Mouse (Mus musculus): ENCODE data around the gene Clcn6.
"Not testable (repeated sequence)": the region's sequence is repeated elsewhere in the genome, so short reads cannot be mapped to it uniquely, and the experiment has no call there.

Clcn6 gene

DNA sequence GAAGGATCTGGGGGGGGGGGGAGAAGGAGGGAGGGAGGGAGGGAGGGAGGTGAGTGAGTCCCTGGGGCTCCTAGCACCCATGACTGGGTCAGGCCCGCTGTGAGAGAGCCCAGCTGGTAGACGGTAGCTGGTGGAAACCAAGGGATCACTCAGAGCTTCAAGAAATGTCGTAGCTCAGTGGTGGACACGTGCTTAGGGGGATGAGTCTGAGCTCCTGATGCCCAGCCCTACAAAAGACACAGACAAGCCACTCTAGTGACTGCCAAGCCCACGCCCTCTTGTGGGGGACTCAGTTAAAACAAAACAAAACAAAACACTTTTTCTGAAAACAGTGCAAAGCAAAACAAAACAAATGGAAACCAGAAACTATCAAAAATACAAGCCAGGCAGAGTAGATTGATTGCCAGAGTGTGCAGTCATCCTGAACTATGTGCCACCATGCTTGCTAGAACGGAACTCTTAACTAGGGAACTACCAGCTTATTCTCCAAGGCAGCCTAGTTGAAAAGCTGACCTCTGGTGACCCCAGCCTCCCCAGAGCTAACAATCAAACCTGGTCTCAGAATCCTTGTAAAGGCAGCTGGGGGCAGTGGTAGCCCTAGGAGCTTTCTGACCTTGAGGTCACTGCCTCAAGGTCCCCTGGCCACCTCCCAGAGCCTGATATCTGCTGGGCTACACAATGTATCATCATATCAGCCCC lies 27.2 kb upstream of the Clcn6 start:
- DNase-seq: no peak

DNA sequence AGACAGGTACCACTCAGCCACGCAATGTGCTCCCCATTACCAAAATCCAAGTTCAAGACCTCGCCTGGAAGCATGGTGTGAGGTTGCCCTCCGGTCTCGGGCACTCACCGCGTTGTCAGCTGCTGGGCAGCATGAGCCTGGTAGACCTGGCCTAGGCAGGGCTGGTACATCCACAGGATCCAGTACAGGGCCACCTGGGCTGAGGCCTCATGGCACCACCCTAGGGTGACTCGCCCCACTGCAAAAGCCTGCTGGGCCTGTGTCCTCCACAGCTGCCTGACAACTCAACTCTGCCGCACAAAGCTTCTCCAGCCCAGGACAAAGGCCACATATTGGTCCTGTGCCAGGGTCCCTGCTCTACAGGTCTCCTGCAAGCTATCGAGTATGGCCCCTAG lies 22.5 kb upstream of the Clcn6 start:
- no peak for DNase-seq

DNA sequence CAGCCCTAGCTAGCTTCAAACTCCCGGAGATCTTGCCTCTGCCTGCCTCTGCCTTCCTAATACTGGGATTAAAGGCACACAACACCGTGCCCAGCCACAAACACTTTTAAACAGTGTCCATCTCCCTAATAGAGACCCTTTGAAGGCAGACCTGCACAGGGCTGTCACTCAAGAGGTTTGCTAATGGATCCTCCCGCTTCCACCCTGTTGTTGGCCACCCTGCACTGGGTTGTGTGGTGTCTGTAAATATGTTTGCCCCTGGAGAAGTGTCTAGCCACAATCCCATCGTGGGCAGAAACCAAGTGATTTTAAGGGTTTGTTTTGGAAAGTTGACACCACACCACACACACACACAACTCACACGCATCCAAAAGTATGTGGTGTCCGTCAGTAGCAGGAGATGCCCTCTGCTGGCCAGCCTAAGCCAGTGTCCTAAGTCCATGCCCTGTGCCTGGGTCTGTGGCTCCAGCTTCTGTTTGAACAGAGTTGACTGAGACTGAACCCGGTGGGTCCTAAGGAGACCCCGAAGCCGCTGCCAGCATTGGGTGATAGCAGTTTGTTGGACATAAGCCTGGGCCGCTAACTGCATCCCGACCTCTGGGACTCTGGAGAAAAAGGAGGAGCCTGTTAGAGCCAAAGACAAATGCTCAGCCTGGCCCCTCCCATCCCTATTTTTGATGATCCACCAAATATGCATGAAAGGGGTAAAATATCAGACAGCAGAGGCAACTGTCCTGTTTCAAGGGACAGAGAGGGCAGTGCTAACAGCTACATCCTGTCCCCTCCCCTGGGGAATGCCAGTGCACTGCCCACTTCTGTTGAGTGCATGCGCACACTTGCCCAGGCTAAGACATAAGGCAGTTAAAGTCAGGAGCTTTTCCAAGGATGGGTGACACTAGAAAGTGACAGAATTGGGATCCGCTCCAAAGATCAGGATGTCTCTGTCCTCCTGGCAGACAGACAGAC lies 21.8 kb upstream of the Clcn6 start:
- DNase-seq: peak; percentile 58

DNA sequence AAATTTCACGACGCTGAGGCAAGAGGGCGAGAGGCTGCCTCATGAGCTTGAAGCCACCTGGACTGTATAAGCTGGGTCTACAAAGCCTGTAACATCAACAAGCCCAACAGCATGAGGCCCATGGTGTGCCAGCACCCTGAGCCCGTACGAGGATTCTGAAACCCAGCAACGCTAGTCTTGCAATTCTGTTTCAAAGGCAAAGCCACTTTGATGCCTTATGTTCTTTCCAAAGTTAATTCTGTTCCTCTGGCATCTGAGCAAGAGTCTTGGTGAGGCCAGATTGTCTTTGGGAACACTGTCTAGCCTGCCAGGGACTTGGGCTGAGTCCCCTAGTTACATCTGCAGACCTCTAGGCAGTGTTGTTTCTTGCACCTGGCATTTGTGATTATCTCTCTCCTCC lies 20.4 kb upstream of the Clcn6 start:
- DNase-seq: no peak

DNA sequence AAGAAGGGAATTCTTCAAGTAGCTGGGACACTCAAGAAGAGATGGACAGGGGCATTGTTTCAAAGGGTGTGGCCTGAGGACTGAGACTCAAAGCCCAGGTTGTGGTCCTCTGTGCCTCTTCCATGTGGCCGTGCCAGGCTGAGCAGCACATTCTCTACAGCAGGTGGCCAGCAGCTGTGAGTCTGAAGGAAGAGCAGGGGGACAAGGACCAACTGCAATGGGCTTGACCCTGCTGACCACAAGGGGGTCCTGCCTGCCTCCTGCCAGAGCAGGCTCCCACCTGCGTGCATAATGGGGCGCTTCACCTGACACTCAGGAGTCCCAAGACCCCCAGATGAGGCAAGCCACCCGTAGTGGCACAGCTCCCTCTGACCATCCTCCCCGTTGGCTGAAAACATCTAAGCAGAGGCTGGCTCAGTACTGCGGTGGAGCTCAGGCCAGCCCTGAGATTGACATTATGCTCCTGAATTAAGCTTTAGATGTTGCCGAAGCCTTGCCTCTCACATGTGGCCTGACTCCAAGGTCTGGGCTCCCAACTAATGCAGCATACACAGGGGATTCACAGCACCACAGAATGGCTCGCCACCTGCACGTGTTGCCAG lies 19.7 kb upstream of the Clcn6 start:
- DNase-seq: no peak

DNA sequence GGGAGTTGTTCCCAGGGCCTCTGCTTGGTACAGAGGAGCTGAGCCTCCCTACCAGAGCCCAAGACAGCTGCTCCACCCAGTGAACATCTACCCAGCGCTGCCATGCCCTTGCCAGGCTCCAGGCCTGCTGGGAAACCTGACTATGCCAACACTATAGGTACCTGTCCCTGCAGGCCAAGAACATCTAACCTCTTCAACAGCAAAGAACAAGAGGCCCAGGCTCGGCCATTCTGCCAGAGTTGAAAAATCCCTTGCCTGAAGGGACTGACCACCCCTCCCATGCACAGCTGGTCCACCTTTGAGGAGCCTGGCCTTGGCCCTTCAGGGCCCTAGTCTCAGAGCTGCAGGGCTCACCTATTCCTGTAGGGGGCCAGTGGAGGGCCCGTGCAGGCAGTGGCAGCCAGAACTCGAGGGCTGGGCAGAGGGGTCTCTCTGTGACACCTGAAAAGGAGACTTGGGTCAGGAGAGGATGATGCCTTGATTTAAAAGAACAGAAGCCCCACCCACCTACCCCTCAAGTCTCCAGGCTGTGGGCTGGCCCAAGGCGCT lies 19.1 kb upstream of the Clcn6 start:
- no peak for DNase-seq

DNA sequence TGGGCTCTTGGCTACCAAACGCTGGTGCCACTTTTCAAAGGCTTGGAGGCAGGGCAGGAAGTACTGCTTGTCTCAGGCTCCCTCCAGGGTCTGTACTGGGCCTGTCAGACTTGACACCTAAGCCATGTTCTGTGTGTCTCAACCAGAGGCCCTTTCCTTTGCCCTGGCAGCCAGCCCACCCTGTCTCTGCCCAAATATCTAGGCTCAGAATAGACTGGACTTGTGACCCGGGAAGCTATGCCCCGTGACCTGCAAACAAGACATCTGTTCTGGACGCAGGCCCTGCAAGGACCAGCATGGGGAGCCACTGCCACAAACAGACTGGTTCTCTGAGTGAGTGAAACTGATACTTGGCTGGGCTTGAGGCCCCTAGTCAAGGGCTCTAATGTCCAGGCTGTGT lies 18.2 kb upstream of the Clcn6 start:
- DNase-seq: peak; percentile 33

DNA sequence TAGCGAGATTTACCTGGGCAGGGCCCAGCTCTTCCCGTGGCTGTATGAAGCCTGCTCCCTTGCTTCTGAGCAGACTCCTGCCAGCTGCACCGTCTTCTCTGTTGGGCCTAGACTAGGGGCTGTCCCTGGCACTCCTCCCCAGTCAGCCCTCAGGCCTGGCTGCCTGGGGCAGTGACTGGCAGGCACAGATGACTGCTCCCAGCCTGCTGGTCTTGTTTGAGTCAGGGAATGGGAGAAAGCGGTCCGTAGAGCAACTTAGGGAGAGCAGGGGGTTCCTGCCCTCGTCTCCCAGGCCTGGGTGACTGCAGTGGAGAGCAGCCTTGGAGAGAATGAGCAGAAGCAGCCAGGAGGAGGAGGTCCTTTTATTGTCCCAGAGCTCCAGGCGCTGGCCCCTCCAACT lies 17.6 kb upstream of the Clcn6 start:
- no peak for DNase-seq

DNA sequence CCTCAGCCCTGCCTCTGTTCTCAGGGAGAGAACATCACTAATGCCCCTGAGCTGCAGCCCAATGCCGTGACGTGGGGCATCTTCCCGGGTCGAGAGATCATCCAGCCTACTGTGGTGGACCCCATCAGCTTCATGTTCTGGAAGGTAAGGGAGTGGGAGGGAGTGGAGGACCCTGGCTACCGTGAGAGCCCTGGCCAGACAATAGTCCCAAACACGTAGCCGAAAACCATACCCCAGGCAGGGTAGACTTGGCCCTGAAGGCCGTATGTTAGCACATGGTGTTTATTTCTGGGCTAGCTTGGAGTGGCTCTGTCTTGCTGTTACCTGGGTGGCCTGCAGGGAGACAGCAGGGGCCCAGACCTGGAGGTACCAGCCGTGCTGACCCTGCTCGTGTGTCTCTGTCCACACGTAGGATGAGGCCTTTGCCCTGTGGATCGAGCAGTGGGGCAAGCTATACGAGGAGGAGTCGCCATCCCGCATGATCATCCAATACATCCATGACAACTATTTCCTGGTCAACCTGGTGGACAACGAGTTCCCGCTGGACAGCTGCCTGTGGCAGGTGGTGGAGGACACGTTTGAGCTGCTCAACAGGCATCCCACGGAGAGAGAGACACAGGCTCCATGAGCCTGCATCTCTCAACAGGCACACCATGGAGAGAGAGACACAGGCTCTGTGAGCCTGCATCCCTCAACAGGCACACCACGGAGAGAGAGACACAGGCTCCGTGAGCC lies 16.5 kb upstream of the Clcn6 start:
- no peak for DNase-seq

DNA sequence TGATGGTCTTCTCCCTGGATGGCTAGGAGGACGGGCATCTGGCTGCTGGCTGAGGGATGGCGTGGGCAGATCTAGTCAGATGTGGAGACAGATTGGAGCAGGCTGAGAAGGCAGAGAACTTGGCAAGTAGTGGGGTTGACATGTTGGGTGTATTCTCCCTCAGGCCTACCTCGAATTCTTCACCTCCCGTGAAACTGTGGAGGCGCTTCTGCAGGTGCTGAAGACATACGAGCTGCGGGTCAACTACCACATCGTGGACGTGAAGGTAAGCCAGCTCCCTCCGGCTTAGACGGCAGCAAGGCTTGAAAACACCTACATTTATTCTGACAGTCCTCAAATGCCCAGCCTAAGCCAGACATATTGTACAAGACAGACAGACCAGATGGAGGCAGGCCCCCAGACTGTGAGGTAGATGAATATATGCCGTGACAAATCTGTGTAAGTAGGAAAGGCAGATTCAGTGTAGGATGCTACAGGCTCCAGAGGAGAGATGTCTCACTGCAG lies 14.8 kb upstream of the Clcn6 start:
- no peak for DNase-seq

DNA sequence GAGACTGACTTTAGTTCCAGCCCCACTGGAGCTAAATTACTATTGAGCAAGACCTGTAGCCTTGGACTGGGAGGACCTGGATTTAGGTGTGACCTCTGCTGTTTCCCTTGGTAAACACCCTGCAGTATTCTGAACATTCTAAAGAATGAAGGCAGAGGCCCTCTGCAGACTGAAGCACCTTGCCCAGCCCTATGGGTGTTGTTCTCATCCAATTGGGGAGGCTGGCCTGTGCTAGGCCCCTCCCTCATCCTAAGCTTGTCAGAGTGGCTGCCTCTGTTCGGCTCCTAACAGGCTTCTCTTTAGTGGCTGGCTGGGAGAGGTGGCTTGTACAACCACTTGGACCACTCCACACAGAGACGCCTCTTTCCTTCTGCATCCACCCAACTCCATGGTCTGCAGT lies 14.4 kb upstream of the Clcn6 start:
- DNase-seq: no peak

DNA sequence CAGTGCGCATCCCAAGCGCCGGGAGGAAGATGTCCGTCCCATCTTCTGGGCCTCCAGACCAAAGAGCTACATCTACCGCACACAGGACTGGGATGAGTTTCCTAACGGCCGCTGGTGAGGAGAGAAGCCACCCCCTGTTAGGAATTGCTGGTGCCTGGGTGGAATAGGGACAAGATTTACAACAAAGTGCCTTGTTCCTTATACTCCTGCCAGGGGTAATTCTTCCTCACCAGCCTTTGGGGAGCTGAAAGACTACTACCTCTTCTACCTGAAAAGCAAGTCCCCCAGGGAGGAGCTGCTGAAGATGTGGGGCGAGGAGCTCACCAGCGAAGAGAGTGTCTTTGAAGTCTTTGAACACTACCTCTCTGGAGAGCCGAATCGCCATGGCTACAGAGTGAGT lies 13.3 kb upstream of the Clcn6 start:
- no peak for DNase-seq

DNA sequence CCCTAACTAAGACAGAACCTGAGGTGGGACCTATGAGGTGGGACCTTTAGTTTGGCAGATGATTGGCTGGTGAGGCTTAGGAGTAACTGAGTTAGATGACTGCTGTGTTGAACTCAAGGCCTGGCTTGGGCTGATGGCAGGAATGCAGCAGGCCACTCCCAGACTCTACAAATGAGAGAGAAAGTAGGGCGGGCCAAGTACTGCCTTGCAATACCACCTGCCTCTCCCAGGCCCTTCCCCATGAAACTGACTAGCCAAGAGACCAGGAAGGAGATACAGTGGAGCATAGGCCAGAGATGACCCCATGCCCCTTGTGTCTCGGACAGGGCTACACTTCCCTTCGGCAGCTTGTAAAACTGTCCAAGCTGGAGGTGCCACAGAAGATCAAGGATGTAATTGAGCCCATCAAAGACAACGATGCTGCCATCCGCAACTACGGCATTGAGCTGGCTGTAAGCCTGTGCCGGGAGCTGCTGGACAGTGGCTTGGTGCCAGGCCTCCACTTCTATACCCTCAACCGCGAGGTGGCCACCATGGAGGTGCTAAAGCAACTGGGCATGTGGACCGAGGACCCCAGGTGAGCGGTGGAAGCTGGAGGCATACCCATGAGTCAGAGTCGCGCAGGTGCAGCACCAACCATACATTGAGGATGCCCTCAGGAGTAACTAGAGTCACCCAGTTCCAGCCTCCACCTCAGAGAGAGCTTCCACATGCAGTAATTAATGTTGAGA lies 12.6 kb upstream of the Clcn6 start:
- no peak for DNase-seq

DNA sequence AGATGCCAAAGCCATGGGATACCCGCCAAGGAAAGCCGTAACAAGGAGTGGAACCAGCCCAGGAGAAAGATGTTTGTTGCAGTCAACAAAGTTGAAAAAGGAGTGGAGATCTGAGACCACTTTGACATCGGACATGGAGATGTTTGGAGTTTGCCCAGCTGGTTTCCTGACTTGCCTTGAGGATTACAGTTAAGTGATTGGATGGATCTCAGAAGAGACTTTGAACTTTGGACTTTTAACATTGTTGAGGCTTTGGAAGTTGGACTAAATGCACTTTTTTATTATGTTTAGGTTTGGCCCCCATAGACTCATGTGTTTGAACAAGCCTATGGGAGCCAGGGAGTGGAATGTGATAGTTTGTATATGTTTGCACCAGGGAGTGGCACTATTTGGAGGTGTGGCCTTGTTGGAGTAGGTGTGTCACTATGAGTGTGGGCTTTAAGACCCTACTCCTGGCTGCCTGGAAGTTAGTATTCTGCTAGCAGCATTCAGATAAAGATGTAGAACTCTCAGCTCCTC lies 11.8 kb upstream of the Clcn6 start:
- DNase-seq: not testable (repeated sequence)

DNA sequence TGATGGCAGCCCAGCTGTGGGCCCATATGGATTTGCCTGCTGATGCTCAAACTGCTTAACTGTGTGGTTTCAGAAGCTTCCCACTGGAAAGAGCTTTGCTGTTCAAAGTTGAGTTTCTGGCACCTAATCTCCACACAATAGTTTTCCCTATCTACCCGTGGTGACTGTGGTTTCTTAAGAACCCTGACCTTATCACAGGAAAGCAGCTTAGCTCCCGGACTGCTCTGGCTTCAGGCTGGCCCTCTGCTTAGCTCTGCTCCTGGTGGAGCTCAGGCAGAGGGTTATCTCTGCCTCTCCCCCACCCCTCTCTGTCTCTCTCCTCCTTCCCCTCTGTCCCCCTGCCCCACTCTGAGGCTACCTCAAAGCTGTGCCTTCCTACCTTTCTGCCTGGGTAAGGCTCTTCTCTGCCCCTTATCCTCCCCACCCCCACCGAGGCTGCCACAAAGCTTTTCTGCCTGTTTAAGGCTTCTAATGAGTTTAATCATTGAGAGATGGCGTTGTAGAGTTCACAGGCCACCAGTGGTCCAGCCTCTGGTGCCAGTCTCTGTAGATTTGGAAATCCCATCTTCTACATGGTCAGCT lies 7.9 kb upstream of the Clcn6 start:
- peak; percentile 81 for DNase-seq

DNA sequence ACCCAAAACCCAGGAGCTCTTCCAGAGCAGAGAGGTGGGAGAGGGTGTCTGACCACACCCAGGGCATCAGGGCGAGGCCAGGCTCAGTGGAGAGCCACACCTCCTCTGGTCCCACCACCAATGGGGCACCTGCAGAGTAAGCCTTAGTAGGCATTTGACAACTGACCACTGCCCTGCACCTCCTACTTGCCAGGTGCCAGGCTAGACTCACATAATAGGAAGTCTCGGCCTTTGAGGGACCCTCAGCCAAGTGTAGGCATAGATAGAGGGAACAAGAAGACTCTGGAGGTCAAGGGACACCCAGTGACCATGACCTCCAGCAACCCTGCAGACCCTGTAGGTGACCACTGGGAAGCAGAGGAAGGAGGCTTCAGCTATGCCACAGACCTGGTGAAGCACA lies 5.5 kb upstream of the Clcn6 start:
- DNase-seq: peak; percentile 79

DNA sequence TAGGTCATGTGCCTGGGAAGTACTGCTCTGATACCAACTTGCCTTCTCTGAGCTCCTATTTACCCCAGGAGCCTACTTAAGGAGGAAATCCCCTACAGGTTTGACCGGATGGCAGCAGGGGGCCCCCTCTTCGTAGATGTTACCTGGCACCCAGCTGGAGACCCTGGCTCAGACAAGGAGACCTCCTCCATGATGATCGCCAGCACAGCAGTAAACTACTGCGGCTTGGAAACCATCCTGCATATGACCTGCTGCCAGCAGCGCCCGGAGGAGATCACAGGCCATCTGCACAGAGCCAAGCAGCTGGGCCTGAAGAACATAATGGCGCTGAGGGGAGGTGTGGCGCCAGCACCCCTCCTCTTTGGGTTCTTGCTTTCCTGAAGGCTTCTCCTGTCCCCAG lies 4.7 kb upstream of the Clcn6 start:
- not testable (repeated sequence) for DNase-seq

DNA sequence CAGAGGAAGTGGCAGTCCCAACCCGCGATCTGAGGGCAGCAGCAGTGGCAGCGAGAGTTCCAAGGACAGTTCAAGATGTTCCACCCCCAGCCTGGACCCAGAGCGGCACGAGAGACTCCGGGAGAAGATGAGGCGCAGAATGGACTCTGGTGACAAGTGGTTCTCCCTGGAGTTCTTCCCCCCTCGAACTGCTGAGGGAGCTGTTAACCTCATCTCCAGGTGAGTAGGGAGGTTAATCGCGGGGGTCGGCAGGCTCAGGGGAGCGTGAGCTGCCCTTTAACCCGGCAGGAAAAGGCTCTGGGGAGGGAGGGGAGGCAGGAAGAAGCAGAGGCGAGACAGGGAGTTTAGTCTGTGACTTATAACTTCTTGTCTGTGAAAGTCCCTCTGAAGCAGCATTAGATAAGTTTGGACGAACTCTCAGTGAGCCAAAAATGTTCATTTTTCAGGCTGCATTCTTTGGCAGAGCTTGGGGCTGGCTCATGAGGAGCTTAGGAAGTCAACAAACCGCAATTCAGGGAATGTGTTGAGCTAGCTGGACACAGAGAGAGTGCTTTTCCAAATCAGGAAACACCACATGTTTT lies 3.1 kb upstream of the Clcn6 start:
- peak; percentile 44 for DNase-seq

DNA sequence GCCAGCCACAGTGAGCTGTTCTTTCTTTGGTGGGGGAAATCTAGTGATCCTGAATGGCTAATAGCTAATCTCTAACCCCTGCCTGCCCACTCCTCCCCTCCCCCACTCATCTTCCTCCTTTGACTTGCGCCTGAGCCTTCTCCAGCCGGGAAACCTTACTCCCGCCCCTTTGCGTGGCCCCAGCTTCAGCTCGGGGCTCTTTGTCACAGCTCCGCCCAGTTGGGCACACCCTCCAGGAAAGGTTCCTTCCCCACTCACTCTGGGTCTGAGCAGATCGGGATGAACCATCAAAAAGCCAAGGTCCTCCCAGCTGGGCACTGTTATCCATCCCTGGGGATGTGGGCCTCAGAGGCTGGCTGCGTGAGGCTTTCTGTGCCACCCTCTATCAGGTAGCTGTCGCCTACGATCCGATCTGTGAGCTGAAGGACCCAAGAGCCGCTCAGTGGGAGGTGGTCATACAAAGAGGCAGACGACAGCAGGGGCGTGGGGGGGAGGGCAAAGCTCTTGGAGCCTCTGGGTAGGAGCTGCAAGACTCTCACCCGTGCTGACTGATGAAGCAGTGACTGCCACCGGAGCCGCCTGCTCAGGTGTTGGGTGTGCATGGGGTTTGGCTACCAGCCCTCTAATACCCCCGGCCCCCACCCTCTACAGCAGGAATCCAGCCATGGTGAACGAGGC lies 2.5 kb upstream of the Clcn6 start:
- peak; percentile 89 for DNase-seq
